Comparison of ENCODE assay signal across 29 mouse cellular contexts in genomic region chr16:13946306-13946705, GRCm38 (mm10). TPM values are rescaled to one million over a fixed set of nuclear protein-coding genes. Genes with fewer than 3 reads are reported as not detected.
DNase-seq lines count a peak whose midpoint lies in the region; ATAC-seq and TF ChIP-seq lines count a peak whose summit lies in the region.
"Had no signal": no experiment of that assay in that cellular context is flagged by ENCODE, and none has a peak within 500 bp of the region (broad histone marks: within the 10 kb centered on the region; RNA-seq: fewer than 3 reads in every experiment).

No protein-coding gene starts in this region.

- no peak overlapping the region for H3K4me3 ChIP-seq in lung, embryonic 14.5 days (ENCODE audit: low read depth, low read length)
- no peak overlapping the region for H3K4me3 ChIP-seq in lung, postnatal 0 days (ENCODE audit: low read depth, low read length)
- H3K4me3 ChIP-seq: embryonic facial prominence, embryonic 12.5 days; embryonic facial prominence, embryonic 15.5 days; gastrocnemius, adult 2 months; heart, embryonic 12.5 days; heart, embryonic 15.5 days had no signal

- no peaks in the 10 kb centered on the region for H3K36me3 ChIP-seq in lung, embryonic 14.5 days (ENCODE audit: insufficient read depth)
- no peaks in the 10 kb centered on the region for H3K36me3 ChIP-seq in lung, postnatal 0 days (ENCODE audit: insufficient read depth, low read length)
- H3K36me3 ChIP-seq: embryonic facial prominence, embryonic 12.5 days; embryonic facial prominence, embryonic 15.5 days; heart, embryonic 12.5 days; heart, embryonic 15.5 days had no signal

- WGBS in lung, embryonic 14.5 days = 61% methylated on average over 1 of the region's 1 CpGs
- 58% methylated on average over 1 of the region's 1 CpGs for WGBS in lung, postnatal 0 days

- TF ChIP-seq EP300 in lung, postnatal 0 days (IDR thresholded peaks at IDR 0.05) = peak; percentile 50; the same call in 1 of the 2 replicates

- TF ChIP-seq CTCF in lung, embryonic 14.5 days (IDR thresholded peaks at IDR 0.05; ENCODE audit: low read depth) = no peak
- no peak for TF ChIP-seq CTCF in lung, postnatal 0 days (IDR thresholded peaks at IDR 0.05)

- intact Hi-C loops in left cerebral cortex, postnatal 4 days (cut with DNase I) = no loop called here

- H3K4me1 ChIP-seq in lung, embryonic 14.5 days (ENCODE audit: insufficient read depth) = no peaks in the 10 kb centered on the region
- H3K4me1 ChIP-seq in lung, postnatal 0 days (ENCODE audit: insufficient read depth, low read depth, low read length) = no peaks in the 10 kb centered on the region
- H3K4me1 ChIP-seq: heart, embryonic 12.5 days; heart, embryonic 15.5 days had no signal

- peak; percentile 63 for ATAC-seq in lung, embryonic 14.5 days (ENCODE audit: insufficient read depth)
- peak; percentile 98 for ATAC-seq in lung, postnatal 0 days
- no peak for ATAC-seq in megakaryocyte progenitor cell, adult 5-6 weeks (replicated peaks; ENCODE audit: poor library complexity)
- ATAC-seq: activated CD4-positive, CD25-positive, alpha-beta regulatory T cell, adult 4 months; forebrain, embryonic 14.5 days; forebrain, postnatal 0 days had no signal

- no peak overlapping the region for H3K4me2 ChIP-seq in lung, embryonic 14.5 days
- no peak overlapping the region for H3K4me2 ChIP-seq in lung, postnatal 0 days (replicated peaks; ENCODE audit: low read depth, low read length)
- H3K4me2 ChIP-seq: embryonic facial prominence, embryonic 12.5 days; embryonic facial prominence, embryonic 15.5 days; heart, embryonic 12.5 days; heart, embryonic 15.5 days; hindbrain, embryonic 14.5 days had no signal

- no peak overlapping the region; the same call in 1 of the 2 replicates for H3K27ac ChIP-seq in lung, embryonic 14.5 days (ENCODE audit: low read depth)
- peak overlapping the region; percentile 73 for H3K27ac ChIP-seq in lung, postnatal 0 days (ENCODE audit: low read length)
- H3K27ac ChIP-seq: embryonic facial prominence, embryonic 12.5 days; embryonic facial prominence, embryonic 15.5 days; gastrocnemius, adult 2 months; heart, embryonic 15.5 days; hindbrain, embryonic 14.5 days had no signal

- H3K9ac ChIP-seq in lung, embryonic 14.5 days = no peak overlapping the region
- H3K9ac ChIP-seq in lung, postnatal 0 days (replicated peaks; ENCODE audit: low read depth) = no peak overlapping the region
- H3K9ac ChIP-seq: embryonic facial prominence, embryonic 12.5 days; embryonic facial prominence, embryonic 15.5 days; forebrain, postnatal 0 days; heart, embryonic 12.5 days; heart, embryonic 15.5 days; hindbrain, embryonic 14.5 days had no signal

- peak; percentile 64 for DNase-seq in adipocyte (ENCODE audit: low spot score)
- peak; percentile 45 for DNase-seq in lung, embryonic 14.5 days
- peak; percentile 91 for DNase-seq in lung, postnatal 0 days (ENCODE audit: low spot score)
- DNase-seq in lung, postnatal 25 days (ENCODE audit: low spot score) = peak; percentile 82
- DNase-seq in spleen, postnatal 10 days (ENCODE audit: low spot score in 2 of 2) = no peak
- DNase-seq in left cerebral cortex, postnatal 4 days = no peak
- DNase-seq in heart, adult 11 months = no peak
- DNase-seq: adrenal gland, postnatal 10 days; adrenal gland, postnatal 36 days; cerebellum, adult 18-20 months; cerebellum, adult 9-11 months; cerebellum, postnatal 25 days; forebrain, postnatal 0 days; gastrocnemius, adult 2 months; gastrocnemius, postnatal 14 days; heart, adult 18-20 months; heart, postnatal 14 days; heart, postnatal 4 days had no signal

- H3K9me3 ChIP-seq in lung, embryonic 14.5 days (ENCODE audit: low read depth, low read length) = no peaks in the 10 kb centered on the region
- no peaks in the 10 kb centered on the region for H3K9me3 ChIP-seq in lung, postnatal 0 days (ENCODE audit: low read length)
- H3K9me3 ChIP-seq: embryonic facial prominence, embryonic 12.5 days; embryonic facial prominence, embryonic 15.5 days; heart, embryonic 12.5 days; heart, embryonic 15.5 days had no signal

- no peaks in the 10 kb centered on the region for H3K27me3 ChIP-seq in lung, embryonic 14.5 days (ENCODE audit: insufficient read depth, low read length)
- H3K27me3 ChIP-seq in lung, postnatal 0 days (replicated peaks; ENCODE audit: insufficient read depth, low read length) = no peaks in the 10 kb centered on the region

RNA-seq across cellular contexts. Expression of gene 2900011O08Rik, which starts 40.1 kb away (rescaled TPM):
- polyA plus RNA-seq in lung, embryonic 14.5 days (2014; fragmentation: Nextera tagmentation; extraction: Ambion mirVana) = 0.31 and 0.55 TPM in 2 replicates
- 0.42 TPM in 1 of 2 replicates, not detected in the other for polyA plus RNA-seq in lung, postnatal 0 days (2015; fragmentation: Nextera tagmentation; extraction: Ambion mirVana)
- total RNA-seq in megakaryocyte progenitor cell, adult 5-6 weeks (2015) = 0.12 TPM in 1 of 2 replicates, not detected in the other
- total RNA-seq in megakaryocyte progenitor cell, adult 5-6 weeks (2017) = 0.12 TPM in 1 of 2 replicates, not detected in the other
- total RNA-seq in left cerebral cortex, postnatal 4 days (2021) = 100 to 1,000 TPM; 246 to 247 TPM
- total RNA-seq: common myeloid progenitor, adult 5-6 weeks; gastrocnemius, adult 2 months; heart, adult 18-20 months; heart, postnatal 14 days had no signal

RNA-seq across cellular contexts. Expression of gene Ifitm7, which starts 40.4 kb away (rescaled TPM):
- polyA plus RNA-seq in lung, embryonic 14.5 days (2014; fragmentation: Nextera tagmentation; extraction: Ambion mirVana) = not detected in 2 replicates
- polyA plus RNA-seq in lung, postnatal 0 days (2015; fragmentation: Nextera tagmentation; extraction: Ambion mirVana) = not detected in 2 replicates
- 6.7 and 10.2 TPM in 2 replicates for total RNA-seq in megakaryocyte progenitor cell, adult 5-6 weeks (2015)
- total RNA-seq in megakaryocyte progenitor cell, adult 5-6 weeks (2017) = 6.0 and 12.2 TPM in 2 replicates
- total RNA-seq in left cerebral cortex, postnatal 4 days (2021) = 1 to 10 TPM in 1 of 2 experiments, under 1 TPM in 1; 0.40 to 2.8 TPM
- total RNA-seq: adrenal gland, adult 18-20 months; adrenal gland, postnatal 36 days; gastrocnemius, adult 2 months; gastrocnemius, postnatal 14 days; gastrocnemius, postnatal 4 days; heart, adult 18-20 months; heart, postnatal 14 days; heart, postnatal 4 days had no signal
- polyA plus RNA-seq: activated CD4-positive, CD25-positive, alpha-beta regulatory T cell, adult 4 months; heart, embryonic 15.5 days had no signal

RNA-seq across cellular contexts. Expression of gene Mpv17l, which starts 43.3 kb away (rescaled TPM):
- 5.9 and 7.8 TPM in 2 replicates for polyA plus RNA-seq in lung, embryonic 14.5 days (2014; fragmentation: Nextera tagmentation; extraction: Ambion mirVana)
- polyA plus RNA-seq in lung, postnatal 0 days (2015; fragmentation: Nextera tagmentation; extraction: Ambion mirVana) = 8.0 and 11.9 TPM in 2 replicates
- 0.32 and 1.7 TPM in 2 replicates for total RNA-seq in megakaryocyte progenitor cell, adult 5-6 weeks (2015)
- total RNA-seq in megakaryocyte progenitor cell, adult 5-6 weeks (2017) = 0.33 and 2.0 TPM in 2 replicates
- total RNA-seq in left cerebral cortex, postnatal 4 days (2021) = 10 to 100 TPM; 46.6 to 53.9 TPM

RNA-seq across cellular contexts. Expression of gene Pdxdc1, which starts 43.4 kb away (rescaled TPM):
- polyA plus RNA-seq in lung, embryonic 14.5 days (2014; fragmentation: Nextera tagmentation; extraction: Ambion mirVana) = 92.2 and 96.6 TPM in 2 replicates
- 57.0 and 59.0 TPM in 2 replicates for polyA plus RNA-seq in lung, postnatal 0 days (2015; fragmentation: Nextera tagmentation; extraction: Ambion mirVana)
- total RNA-seq in megakaryocyte progenitor cell, adult 5-6 weeks (2015) = 52.7 and 57.8 TPM in 2 replicates
- total RNA-seq in megakaryocyte progenitor cell, adult 5-6 weeks (2017) = 58.0 and 87.0 TPM in 2 replicates
- 10 to 100 TPM; 79.0 to 79.2 TPM for total RNA-seq in left cerebral cortex, postnatal 4 days (2021)

Comparison
In these comparisons a context has a peak if more than half of its experiments do, and no peak if none do; other contexts are left out.
1. DNase-seq: peak in adipocyte (single experiment), lung, embryonic 14.5 days (single experiment), lung, postnatal 0 days (single experiment) and lung, postnatal 25 days (single experiment); none in spleen, postnatal 10 days (0 of 2), left cerebral cortex, postnatal 4 days (single experiment) and heart, adult 11 months (single experiment).
2. RNA of gene 2900011O08Rik, which starts 40.1 kb away (total RNA-seq): 246 to 247 TPM in left cerebral cortex, postnatal 4 days; 0.12 TPM in megakaryocyte progenitor cell, adult 5-6 weeks; every median in the first group is over 100 times any median in the second.
3. RNA of gene Mpv17l, which starts 43.3 kb away (total RNA-seq): 46.6 to 53.9 TPM in left cerebral cortex, postnatal 4 days; 0.32 to 2.0 TPM in megakaryocyte progenitor cell, adult 5-6 weeks; every median in the first group is over 10 times any median in the second.